Mouse (Mus musculus) stomach, embryonic 16.5 days (tissue): ENCODE data around the gene Gm28051. TPM values are rescaled to one million over a fixed set of nuclear protein-coding genes. Genes with fewer than 3 reads are reported as not detected.

Experiments used
- ATAC-seq: fragments of 200-750 bp; cut with Nextera tagmentation; 2 replicates; pipeline ENCODE4 v1.8.0; 2017; ENCODE audit warnings: moderate number of reproducible peaks, moderate TSS enrichment; ENCODE audit not compliant: insufficient read depth, low FRiP score
- H3K27ac ChIP-seq: fragments of 300-500 bp; sonication (generic); 2 replicates; pipeline ENCODE4 v1.5.1; 2014; ENCODE audit warnings: low read length
- H3K27me3 ChIP-seq: fragments of 300-500 bp; sonication (generic); 2 replicates; pipeline ENCODE4 v1.6.1; 2014; ENCODE audit warnings: low read length, control low read depth, mixed read lengths; ENCODE audit not compliant: control insufficient read depth, insufficient read depth
- H3K36me3 ChIP-seq: fragments of 300-500 bp; sonication (generic); 2 replicates; pipeline ENCODE4 v1.6.1; 2014; ENCODE audit warnings: low read length; ENCODE audit not compliant: control insufficient read depth, insufficient read depth
- H3K4me1 ChIP-seq: fragments of 300-500 bp; sonication (generic); 2 replicates; pipeline ENCODE4 v1.6.1; 2014; ENCODE audit warnings: low read length, control low read depth, mixed read lengths; ENCODE audit not compliant: control insufficient read depth, insufficient read depth
- H3K4me2 ChIP-seq: fragments of 300-500 bp; sonication (generic); 2 replicates; pipeline ENCODE4 v1.6.1; 2014; ENCODE audit warnings: low read depth, low read length, mixed read lengths
- H3K4me3 ChIP-seq: fragments of 300-500 bp; sonication (generic); replicated peaks from 2 replicates; pipeline ENCODE4 v1.5.1; 2014; ENCODE audit warnings: mild to moderate bottlenecking, low read length
- H3K9ac ChIP-seq: fragments of 300-500 bp; sonication (generic); 2 replicates; pipeline ENCODE4 v1.6.1; 2014; ENCODE audit warnings: low read length
- H3K9me3 ChIP-seq: fragments of 300-500 bp; sonication (generic); replicated peaks from 2 replicates; pipeline ENCODE4 v1.6.1; 2016; ENCODE audit warnings: low read length, control low read depth; ENCODE audit not compliant: control insufficient read depth
- WGBS: fragments of 180-500 bp; shearing (Covaris S2); extraction: QIAGEN DNeasy Blood & Tissue Kit; methylation state at CpG from one replicate; pipeline ENCODE4 v1.1.7; 2014; 5-methylcytosine and 5-hydroxymethylcytosine counted together
- polyA plus RNA-seq: library from polyadenylated mRNA; unstranded; fragments of >200 nt; fragmentation: Nextera tagmentation; extraction: Ambion mirVana; gene quantifications from 2 replicates; pipeline ENCODE4 v1.2.1, GENCODE M21; 2015

The Gm28051 gene
- polyA plus RNA-seq, 1 experiment from 2014 or later: not detected

GRCm38 (mm10) chr12:102748256-102748655 is 9.3 kb downstream of the Gm28051 start:
- ATAC-seq: no peak
- Histone ChIP-seq H3K4me2 (no peak overlapping the region), H3K9me3 (no peaks in the 10 kb centered on the region), H3K36me3 (no peaks in the 10 kb centered on the region), H3K27me3 (no peaks in the 10 kb centered on the region), H3K27ac (no peak overlapping the region), H3K9ac (no peak overlapping the region), H3K4me1 (0 out of 2 replicates have a peak, but pooled peaks cover 5% of the 10 kb centered on the region), H3K4me3 (no peak overlapping the region)
- 80% methylated on average over 3 of the region's 3 CpGs for WGBS

GRCm38 (mm10) chr12:102744839-102745238 is 12.7 kb downstream of the Gm28051 start:
- no peak for ATAC-seq
- Histone ChIP-seq H3K4me3 (peak overlapping the region; percentile 84; the same call in 1 of the 2 replicates), H3K4me2 (peak overlapping the region; percentile 93; the same call in 1 of the 2 replicates), H3K27me3 (no peaks in the 10 kb centered on the region), H3K4me1 (peaks cover 14% of the 10 kb centered on the region), H3K9ac (no peak overlapping the region), H3K9me3 (no peaks in the 10 kb centered on the region), H3K27ac (no peak overlapping the region), H3K36me3 (no peaks in the 10 kb centered on the region)
- WGBS: 57% methylated on average over 6 of the region's 6 CpGs

- Histone ChIP-seq H3K4me3 (peak within 1 kb of the TSS; percentile 84), H3K27ac (peak within 1 kb of the TSS; percentile 95), H3K27me3 (no peaks in the 10 kb centered on the region), H3K9me3 (no peaks in the 10 kb centered on the region), H3K9ac (peak within 1 kb of the TSS; percentile 91), H3K4me2 (peak within 1 kb of the TSS; percentile 93), H3K4me1 (peaks cover 14% of the 10 kb centered on the region), H3K36me3 (no peaks in the 10 kb centered on the region)
- ATAC-seq: peak; percentile 96
- WGBS: under 1% methylated on average over 63 of the region's 63 CpGs
These were observed 13.7 kb downstream of the Gm28051 start, which contains the start of the genes Moap1 and Tmem251 for GRCm38 (mm10) chr12:102743589-102744574. Moap1 (minus strand) TSS chr12:102743661. Tmem251 (plus strand) TSS chr12:102743762.

- H3K36me3 ChIP-seq: no peaks in the 10 kb centered on the region
- H3K9ac ChIP-seq: peak overlapping the region; percentile 91
- H3K27me3 ChIP-seq: no peaks in the 10 kb centered on the region
- H3K4me1 ChIP-seq: peaks cover 14% of the 10 kb centered on the region
- WGBS: under 1% methylated on average over 33 of the region's 33 CpGs
- H3K4me2 ChIP-seq: peak overlapping the region; percentile 93
- peak; percentile 55; the same call in 1 of the 2 replicates for ATAC-seq
- no peaks in the 10 kb centered on the region for H3K9me3 ChIP-seq
- peak overlapping the region; percentile 84 for H3K4me3 ChIP-seq
- peak overlapping the region; percentile 95 for H3K27ac ChIP-seq
These were observed 14.5 kb downstream of the Gm28051 start for GRCm38 (mm10) chr12:102743036-102743588.

GRCm38 (mm10) chr12:102742056-102742455 is 15.5 kb downstream of the Gm28051 start:
- no peak overlapping the region for H3K9ac ChIP-seq
- no peaks in the 10 kb centered on the region for H3K27me3 ChIP-seq
- H3K36me3 ChIP-seq: no peaks in the 10 kb centered on the region
- ATAC-seq: no peak
- H3K4me2 ChIP-seq: no peak overlapping the region
- no peak overlapping the region for H3K27ac ChIP-seq
- 66% methylated on average over 7 of the region's 7 CpGs for WGBS
- no peaks in the 10 kb centered on the region for H3K9me3 ChIP-seq
- no peak overlapping the region for H3K4me3 ChIP-seq
- H3K4me1 ChIP-seq: peaks cover 14% of the 10 kb centered on the region

GRCm38 (mm10) chr12:102740285-102740684 is 17.3 kb downstream of the Gm28051 start:
- Histone ChIP-seq H3K4me1 (peaks cover 14% of the 10 kb centered on the region), H3K9ac (no peak overlapping the region), H3K9me3 (no peaks in the 10 kb centered on the region), H3K36me3 (no peaks in the 10 kb centered on the region), H3K27ac (no peak overlapping the region), H3K4me3 (no peak overlapping the region), H3K4me2 (no peak overlapping the region), H3K27me3 (no peaks in the 10 kb centered on the region)
- 66% methylated on average over 3 of the region's 3 CpGs for WGBS
- no peak for ATAC-seq

- no peaks in the 10 kb centered on the region for H3K27me3 ChIP-seq
- no peaks in the 10 kb centered on the region for H3K9me3 ChIP-seq
- no peak overlapping the region for H3K4me3 ChIP-seq
- H3K4me2 ChIP-seq: no peak overlapping the region
- H3K36me3 ChIP-seq: no peaks in the 10 kb centered on the region
- peaks cover 9% of the 10 kb centered on the region for H3K4me1 ChIP-seq
- H3K9ac ChIP-seq: no peak overlapping the region
- ATAC-seq: no peak
- H3K27ac ChIP-seq: no peak overlapping the region
- WGBS: 64% methylated on average over 5 of the region's 5 CpGs
These were observed 18.5 kb downstream of the Gm28051 start for GRCm38 (mm10) chr12:102739096-102739495.

GRCm38 (mm10) chr12:102733381-102733780 is 24.2 kb downstream of the Gm28051 start:
- H3K27me3 ChIP-seq: no peaks in the 10 kb centered on the region
- no peak for ATAC-seq
- H3K4me1 ChIP-seq: peaks cover 8% of the 10 kb centered on the region
- no peaks in the 10 kb centered on the region for H3K9me3 ChIP-seq
- no peak overlapping the region for H3K4me3 ChIP-seq
- H3K4me2 ChIP-seq: no peak overlapping the region
- H3K36me3 ChIP-seq: no peaks in the 10 kb centered on the region
- WGBS: 11% methylated on average over 4 of the region's 5 CpGs
- no peak overlapping the region for H3K9ac ChIP-seq
- no peak overlapping the region for H3K27ac ChIP-seq
